Mouse (Mus musculus) embryonic facial prominence, embryonic 11.5 days (tissue): ENCODE measurements around the gene Slc44a3. TPM values are rescaled to one million over a fixed set of nuclear protein-coding genes. Genes with fewer than 3 reads are reported as not detected.

ENCODE experiments used
- ATAC-seq: fragments of 200-750 bp; cut with Nextera tagmentation; replicated peaks from 2 replicates; pipeline ENCODE4 v1.8.0; 2017; ENCODE audit warnings: low read depth; ENCODE audit not compliant: insufficient number of reproducible peaks, low FRiP score, low TSS enrichment
- DNase-seq: peaks from one replicate; pipeline ENCODE4 v3.0.0-alpha.2; 2015; ENCODE audit warnings: low spot score
- H3K27ac ChIP-seq: fragments of 300-500 bp; sonication (generic); replicated peaks from 2 replicates; pipeline ENCODE4 v1.5.1; 2014; ENCODE audit warnings: mild to moderate bottlenecking, low read depth, low read length, control low read depth
- H3K27me3 ChIP-seq: fragments of 300-500 bp; sonication (generic); 2 replicates; pipeline ENCODE4 v1.6.1; 2014; ENCODE audit warnings: mild to moderate bottlenecking, low read length, moderate library complexity, mixed read lengths; ENCODE audit not compliant: control insufficient read depth, insufficient read depth
- H3K36me3 ChIP-seq: fragments of 300-500 bp; sonication (generic); replicated peaks from 2 replicates; pipeline ENCODE4 v1.6.1; 2014; ENCODE audit warnings: low read depth, mild to moderate bottlenecking, low read length, moderate library complexity, mixed read lengths; ENCODE audit not compliant: control insufficient read depth, insufficient read depth
- H3K4me1 ChIP-seq: fragments of 300-500 bp; sonication (generic); 2 replicates; pipeline ENCODE4 v1.6.1; 2014; ENCODE audit warnings: low read length, mixed read lengths; ENCODE audit not compliant: control insufficient read depth, insufficient read depth
- H3K4me2 ChIP-seq: fragments of 300-500 bp; sonication (generic); 2 replicates; pipeline ENCODE4 v1.6.1; 2014; ENCODE audit warnings: low read depth, mild to moderate bottlenecking, control low read depth, low read length, moderate library complexity
- H3K4me3 ChIP-seq: fragments of 300-500 bp; sonication (generic); 2 replicates; pipeline ENCODE4 v1.5.1; 2014; ENCODE audit warnings: low read depth, low read length, control low read depth
- H3K9ac ChIP-seq: fragments of 300-500 bp; sonication (generic); replicated peaks from 2 replicates; pipeline ENCODE4 v1.6.1; 2014; ENCODE audit warnings: mild to moderate bottlenecking, control low read depth, low read length
- H3K9me3 ChIP-seq: fragments of 300-500 bp; sonication (generic); replicated peaks from 2 replicates; pipeline ENCODE4 v1.6.1; 2016; ENCODE audit warnings: mild to moderate bottlenecking, low read length, inconsistent platforms, mixed read lengths; ENCODE audit not compliant: control insufficient read depth
- WGBS: fragments of 180-500 bp; shearing (Covaris S2); extraction: QIAGEN DNeasy Blood & Tissue Kit; methylation state at CpG from one replicate; pipeline ENCODE4 v1.1.7; 2014; 5-methylcytosine and 5-hydroxymethylcytosine counted together
- polyA plus RNA-seq: library from polyadenylated mRNA; unstranded; fragments of >200 nt; fragmentation: Nextera tagmentation; extraction: Ambion mirVana; gene quantifications from 2 replicates; pipeline ENCODE4 v1.2.1, GENCODE M21; 2014

Gene Slc44a3
- polyA plus RNA-seq, 1 experiment from 2014 or later: 0.32 TPM

DNA sequence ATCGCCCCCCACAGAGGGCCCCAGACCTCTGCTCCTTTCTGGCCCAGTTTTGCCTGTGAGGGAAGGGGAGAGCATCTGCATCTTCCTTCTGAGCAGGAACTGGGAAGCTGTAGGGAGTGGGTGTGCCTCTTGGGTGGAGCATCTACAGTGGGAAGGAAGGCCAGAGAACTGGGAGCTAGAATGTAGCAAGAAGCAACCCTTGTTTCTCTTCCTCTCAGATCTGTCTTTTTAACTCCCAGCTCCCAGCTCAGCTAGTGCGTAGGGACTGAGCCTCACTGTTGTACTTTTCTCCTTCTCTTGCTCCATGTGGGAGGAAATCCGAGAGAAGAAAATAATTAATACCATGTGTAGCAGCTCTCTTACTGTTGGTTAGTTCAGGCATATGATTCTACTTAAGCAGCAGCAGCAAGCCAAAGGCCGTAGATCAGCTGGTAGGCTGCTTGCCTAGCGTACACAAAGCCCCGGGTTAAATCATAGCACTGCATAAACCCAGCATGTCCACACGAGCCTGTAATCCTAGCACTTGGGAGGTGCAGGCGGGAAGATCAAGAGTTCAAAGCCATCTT is 98.2 kb downstream of the Slc44a3 start:
- peak overlapping the region; percentile 80 for H3K27ac ChIP-seq
- peak overlapping the region; percentile 45; the same call in 1 of the 2 replicates for H3K9ac ChIP-seq
- H3K36me3 ChIP-seq: no peaks in the 10 kb centered on the region; the same call in 1 of the 2 replicates
- peak overlapping the region; percentile 41 for H3K4me2 ChIP-seq
- H3K9me3 ChIP-seq: no peaks in the 10 kb centered on the region
- peak; percentile 89 for ATAC-seq
- peaks cover 15% of the 10 kb centered on the region for H3K4me1 ChIP-seq
- H3K27me3 ChIP-seq: no peaks in the 10 kb centered on the region
- WGBS: 19% methylated on average over 8 of the region's 8 CpGs
- H3K4me3 ChIP-seq: no peak overlapping the region
- DNase-seq: peak; percentile 93

DNA sequence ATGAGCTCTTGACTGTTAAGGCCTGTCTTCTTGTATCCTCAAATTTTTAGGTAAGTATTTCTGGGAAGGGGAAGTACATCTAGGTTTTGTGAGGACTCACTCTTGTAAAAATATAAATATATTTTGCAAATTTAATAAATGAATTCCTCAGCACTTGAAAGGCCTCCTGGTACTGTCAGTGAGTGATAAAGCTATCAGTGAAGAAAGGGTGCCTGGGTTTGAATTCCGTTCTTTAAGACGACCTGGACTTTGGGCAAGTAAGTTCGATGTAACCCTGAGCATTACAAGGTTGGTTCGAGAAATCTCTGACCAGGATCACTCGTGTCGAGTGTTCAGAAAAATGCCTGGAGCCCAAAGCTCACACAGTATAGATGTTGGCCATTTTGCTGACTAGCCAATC is 98.8 kb downstream of the Slc44a3 start:
- no peaks in the 10 kb centered on the region for H3K27me3 ChIP-seq
- peak overlapping the region; percentile 41 for H3K4me2 ChIP-seq
- H3K9ac ChIP-seq: no peak overlapping the region
- no peak for DNase-seq
- no peaks in the 10 kb centered on the region; the same call in 1 of the 2 replicates for H3K36me3 ChIP-seq
- 60% methylated on average over 6 of the region's 6 CpGs for WGBS
- H3K4me3 ChIP-seq: no peak overlapping the region
- no peak for ATAC-seq
- H3K9me3 ChIP-seq: no peaks in the 10 kb centered on the region
- peak overlapping the region; percentile 80 for H3K27ac ChIP-seq
- peaks cover 15% of the 10 kb centered on the region for H3K4me1 ChIP-seq

DNA sequence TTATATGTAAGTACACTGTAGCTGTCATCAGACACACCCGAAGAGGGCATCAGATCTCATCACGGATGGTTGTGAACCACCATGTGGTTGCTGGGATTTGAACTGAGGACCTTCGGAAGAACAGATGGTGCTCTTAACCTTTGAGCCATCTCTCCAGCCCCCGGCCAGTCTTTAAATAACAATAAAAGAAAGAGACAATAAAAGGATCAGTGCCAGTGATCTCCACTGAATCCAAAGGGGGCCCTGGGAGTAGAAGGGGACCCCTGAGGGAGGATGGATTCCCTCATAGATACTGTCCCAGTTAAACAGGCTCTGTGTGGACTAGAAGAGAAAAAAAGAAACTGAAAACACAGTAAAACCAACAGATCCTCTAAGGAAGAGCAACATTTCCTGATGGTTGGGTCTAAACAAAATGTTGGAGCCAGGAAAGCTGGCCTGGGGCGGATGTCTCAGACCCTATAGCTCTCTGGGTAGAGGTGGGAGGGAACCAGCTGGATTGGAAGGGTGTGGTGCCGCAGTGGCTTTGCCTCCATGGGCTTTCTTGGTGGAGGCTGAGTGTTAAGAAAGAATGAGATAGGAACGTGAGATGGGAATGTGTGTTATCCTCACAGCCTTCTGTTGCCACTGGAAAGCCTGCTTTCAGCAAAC is 101.8 kb downstream of the Slc44a3 start:
- WGBS: 52% methylated on average over 7 of the region's 7 CpGs
- no peak overlapping the region for H3K9ac ChIP-seq
- H3K4me2 ChIP-seq: no peak overlapping the region
- no peaks in the 10 kb centered on the region for H3K27me3 ChIP-seq
- DNase-seq: no peak
- no peak overlapping the region for H3K4me3 ChIP-seq
- H3K27ac ChIP-seq: 0 out of 2 replicates have a peak overlapping the region, but pooled peaks have one; percentile 4
- H3K4me1 ChIP-seq: peaks cover 14% of the 10 kb centered on the region
- H3K9me3 ChIP-seq: no peaks in the 10 kb centered on the region
- H3K36me3 ChIP-seq: no peaks in the 10 kb centered on the region
- no peak for ATAC-seq

DNA sequence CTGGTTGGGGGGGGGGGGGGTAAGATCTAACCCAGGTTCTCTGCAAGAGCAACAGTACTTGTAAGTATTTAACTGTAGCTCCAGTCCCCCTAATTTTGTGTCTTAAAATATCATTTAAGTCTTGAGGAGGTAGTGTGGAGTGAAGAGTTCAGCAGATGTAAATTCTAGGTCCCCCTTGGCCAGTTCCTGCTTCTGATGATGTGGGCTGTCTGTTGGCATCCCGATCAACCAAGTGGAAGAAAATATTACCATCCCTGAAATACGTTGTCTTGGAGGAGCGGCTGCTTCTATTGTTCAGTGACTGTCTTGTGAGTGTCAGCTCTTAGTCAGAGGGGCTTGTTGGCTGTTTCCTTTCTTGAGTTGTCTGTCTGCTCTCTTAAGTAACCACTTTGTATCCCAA is 102.7 kb downstream of the Slc44a3 start:
- no peaks in the 10 kb centered on the region for H3K36me3 ChIP-seq
- DNase-seq (no peak), ATAC-seq (no peak)
- peaks cover 5% of the 10 kb centered on the region for H3K4me1 ChIP-seq
- peak overlapping the region; percentile 8 for H3K4me2 ChIP-seq
- no peak overlapping the region for H3K27ac ChIP-seq
- no peaks in the 10 kb centered on the region for H3K9me3 ChIP-seq
- no peaks in the 10 kb centered on the region for H3K27me3 ChIP-seq
- WGBS: 66% methylated on average over 3 of the region's 3 CpGs
- no peak overlapping the region for H3K9ac ChIP-seq
- H3K4me3 ChIP-seq: no peak overlapping the region

DNA sequence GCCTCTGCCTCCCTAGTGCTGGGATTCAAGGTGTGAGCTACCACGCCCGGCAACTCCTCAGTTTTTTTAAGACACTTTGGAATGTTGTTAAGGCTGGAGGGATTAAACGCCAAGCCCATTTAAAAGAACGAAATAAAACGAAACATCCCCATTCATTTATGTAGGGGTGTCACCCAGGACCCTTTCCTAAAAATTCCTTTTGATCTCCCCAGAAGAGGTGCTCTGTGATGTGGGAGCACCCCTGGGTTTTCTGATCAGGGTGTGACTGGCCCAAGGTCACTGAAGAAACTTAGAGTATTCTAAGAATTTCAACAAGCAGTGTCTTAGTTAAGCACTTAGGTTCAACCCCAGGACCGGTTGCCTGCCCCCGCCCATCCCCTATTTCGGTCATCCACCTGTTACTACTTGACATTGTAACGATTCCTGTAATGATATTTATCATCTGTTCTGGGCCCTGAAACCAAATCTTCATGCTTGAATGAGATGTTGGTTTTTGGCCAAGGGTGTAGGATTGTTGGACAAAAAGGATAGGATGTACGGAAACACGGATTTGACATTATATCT is 103.4 kb downstream of the Slc44a3 start:
- Histone ChIP-seq H3K27me3 (no peaks in the 10 kb centered on the region), H3K4me1 (peaks cover 4% of the 10 kb centered on the region), H3K9ac (peak overlapping the region; percentile 98), H3K9me3 (no peaks in the 10 kb centered on the region), H3K36me3 (no peaks in the 10 kb centered on the region), H3K27ac (no peak overlapping the region), H3K4me2 (peak overlapping the region; percentile 68), H3K4me3 (peak overlapping the region; percentile 89)
- ATAC-seq (no peak), DNase-seq (no peak)
- 56% methylated on average over 11 of the region's 11 CpGs for WGBS

DNA sequence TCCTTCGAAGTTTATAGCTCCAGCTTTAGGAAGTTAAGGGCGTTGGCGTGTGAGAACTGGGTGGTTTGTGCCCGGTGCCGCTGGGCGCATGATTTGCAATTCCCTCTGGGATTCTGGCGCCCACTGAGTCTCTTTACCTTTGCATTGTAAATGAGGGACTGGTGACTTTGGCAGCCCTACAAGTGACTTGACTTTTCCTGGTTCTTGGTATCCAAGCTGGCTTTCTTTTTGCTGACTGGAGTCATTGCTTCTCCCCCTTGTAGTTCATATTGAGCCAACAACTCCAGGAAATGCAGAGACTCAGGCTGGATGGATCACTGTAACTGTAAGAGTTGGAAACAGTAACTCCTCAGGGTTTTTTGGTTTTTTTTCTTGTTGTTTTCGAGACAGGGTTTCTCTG is 104.0 kb downstream of the Slc44a3 start:
- Histone ChIP-seq H3K4me3 (peak overlapping the region; percentile 89), H3K27me3 (no peaks in the 10 kb centered on the region)

DNA sequence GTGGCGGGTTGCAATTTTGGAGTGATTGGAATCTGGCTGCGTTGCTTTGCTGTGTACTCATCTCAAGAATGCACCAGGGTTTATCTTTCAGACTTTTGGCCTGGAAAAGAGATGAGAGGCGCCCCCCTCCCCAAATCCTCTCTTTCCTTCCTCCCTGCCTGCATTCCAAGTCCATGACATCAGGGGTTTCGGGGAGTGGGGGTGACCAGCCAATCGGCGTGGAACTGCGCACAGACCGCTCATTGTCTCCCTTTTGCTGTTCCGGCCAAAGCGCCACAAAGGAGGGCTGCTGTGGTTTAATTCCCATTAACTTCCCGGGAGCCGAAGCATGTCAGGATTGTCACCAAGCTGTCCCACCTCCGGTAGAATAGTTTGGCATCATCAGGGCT is 104.7 kb downstream of the Slc44a3 start:
- peak overlapping the region; percentile 89 for H3K4me3 ChIP-seq
- H3K4me2 ChIP-seq: peak overlapping the region; percentile 68
- peak overlapping the region; percentile 88 for H3K27ac ChIP-seq
- DNase-seq: peak; percentile 92
- no peaks in the 10 kb centered on the region for H3K9me3 ChIP-seq
- 0% methylated on average over 13 of the region's 13 CpGs for WGBS
- H3K27me3 ChIP-seq: no peaks in the 10 kb centered on the region
- peak overlapping the region; percentile 98 for H3K9ac ChIP-seq
- peak; percentile 73 for ATAC-seq
- H3K36me3 ChIP-seq: no peaks in the 10 kb centered on the region
- peaks cover 3% of the 10 kb centered on the region for H3K4me1 ChIP-seq

More for the DNA sequence above, 104.0 kb downstream of the Slc44a3 start:
- H3K27ac ChIP-seq: peak overlapping the region; percentile 88; the same call in 1 of the 2 replicates
- ATAC-seq: no peak
- peak; percentile 29 for DNase-seq
- H3K4me2 ChIP-seq: peak overlapping the region; percentile 68
- no peaks in the 10 kb centered on the region for H3K36me3 ChIP-seq
- 11% methylated on average over 8 of the region's 8 CpGs for WGBS
- H3K4me1 ChIP-seq: peaks cover 3% of the 10 kb centered on the region
- H3K9me3 ChIP-seq: no peaks in the 10 kb centered on the region
- peak overlapping the region; percentile 98 for H3K9ac ChIP-seq
